Mouse (Mus musculus) T-helper 1 cell (primary cell): ENCODE measurements at regions not wholly inside any gene's neighbourhood (a gene's known extent, or its start where the extent isn't known, plus 50 kb on each side); places are given as distances from the start of the nearest gene placed in this dataset.

Experiments used
- in situ Hi-C: fragments of 300-600 bp; cut with MboI, MseI; formaldehyde crosslinking; loops from one replicate; pipeline ENCODE4 v1.15.1; 2025; ENCODE audit warnings: high pct_unique_total_duplicates

GRCm38 (mm10) chr16:5538836-5539510 lies 283.2 kb upstream of the Eef2kmt start:
- in situ Hi-C loops: no loop called here

- in situ Hi-C loops: no loop called here
Observed at GRCm38 (mm10) chr16:5537286-5538204, 281.8 kb upstream of the Eef2kmt start.

GRCm38 (mm10) chr16:5536515-5536972 lies 280.8 kb upstream of the Eef2kmt start:
- in situ Hi-C loops: no loop called here

- in situ Hi-C loops: no loop called here
Observed at GRCm38 (mm10) chr16:5535414-5535813, 279.6 kb upstream of the Eef2kmt start.

GRCm38 (mm10) chr16:5534862-5535261 lies 279.1 kb upstream of the Eef2kmt start:
- in situ Hi-C loops: no loop called here

- in situ Hi-C loops: no loop called here
Observed at GRCm38 (mm10) chr16:5534385-5534784, 278.6 kb upstream of the Eef2kmt start.

GRCm38 (mm10) chr16:5532281-5532680 lies 276.5 kb upstream of the Eef2kmt start:
- in situ Hi-C loops: no loop called here

- in situ Hi-C loops: no loop called here
Observed at GRCm38 (mm10) chr16:5529823-5530222, 274.0 kb upstream of the Eef2kmt start.

- in situ Hi-C loops: no loop called here
Observed at GRCm38 (mm10) chr16:5527936-5528335, 272.2 kb upstream of the Eef2kmt start.

- in situ Hi-C loops: no loop called here
Observed at GRCm38 (mm10) chr16:5524375-5524774, 268.6 kb upstream of the Eef2kmt start.

- in situ Hi-C loops: no loop called here
Observed at GRCm38 (mm10) chr16:5523402-5524021, 267.7 kb upstream of the Eef2kmt start.

GRCm38 (mm10) chr16:5517746-5518145 lies 262.0 kb upstream of the Eef2kmt start:
- in situ Hi-C loops: no loop called here

GRCm38 (mm10) chr16:5515867-5516266 lies 260.1 kb upstream of the Eef2kmt start:
- in situ Hi-C loops: no loop called here

GRCm38 (mm10) chr16:5507261-5507660 lies 251.5 kb upstream of the Eef2kmt start:
- in situ Hi-C loops: no loop called here

- in situ Hi-C loops: no loop called here
Observed at GRCm38 (mm10) chr16:5501961-5502360, 246.2 kb upstream of the Eef2kmt start.

- in situ Hi-C loops: no loop called here
Observed at GRCm38 (mm10) chr16:5496051-5496685, 240.4 kb upstream of the Eef2kmt start.

- in situ Hi-C loops: no loop called here
Observed at GRCm38 (mm10) chr16:5493352-5493751, 237.6 kb upstream of the Eef2kmt start.

- in situ Hi-C loops: loop anchor here (10.0 kb wide), 1 partner anchor 988 kb away; no protein-coding TSS in a partner anchor
Observed at GRCm38 (mm10) chr16:5487259-5487658, 231.5 kb upstream of the Eef2kmt start.

- in situ Hi-C loops: loop anchor here (10.0 kb wide), 1 partner anchor 991 kb away; no protein-coding TSS in a partner anchor
Observed at GRCm38 (mm10) chr16:5483337-5483736, 227.6 kb upstream of the Eef2kmt start.

- in situ Hi-C loops: loop anchor here (10.0 kb wide), 1 partner anchor 995 kb away; no protein-coding TSS in a partner anchor
Observed at GRCm38 (mm10) chr16:5480148-5480547, 224.4 kb upstream of the Eef2kmt start.

- in situ Hi-C loops: no loop called here
Observed at GRCm38 (mm10) chr16:5478970-5479369, 223.2 kb upstream of the Eef2kmt start.
